Mouse (Mus musculus) CH12.LX (cell line): ENCODE measurements around the gene Alkbh8. TPM values are rescaled to one million over a fixed set of nuclear protein-coding genes. Genes with fewer than 3 reads are reported as not detected.
"Not testable (repeated sequence)": the region's sequence is repeated elsewhere in the genome, so short reads cannot be mapped to it uniquely, and the experiment has no call there.

Experiments
- DNase-seq: peaks from one replicate; pipeline ENCODE4 v3.0.0-alpha.2; 2013; ENCODE audit errors: extremely low read depth
- H3K27ac ChIP-seq: 2 replicates; pipeline ENCODE4 v1.5.1; 2012; ENCODE audit warnings: low read depth, mild to moderate bottlenecking, control low read depth, moderate library complexity; ENCODE audit not compliant: insufficient read depth
- H3K27me3 ChIP-seq: replicated peaks from 2 replicates; pipeline ENCODE3; 2012; ENCODE audit warnings: inconsistent platforms
- H3K36me3 ChIP-seq, 2 experiments: replicated peaks in 1 of 2; 2 replicates each; pipeline versions ENCODE3 to v1.6.1; 2012; ENCODE audit warnings: inconsistent platforms in 1 of 2, low read length in 1 of 2, mild to moderate bottlenecking in 1 of 2, mixed read lengths in 1 of 2, moderate library complexity in 1 of 2; ENCODE audit not compliant: control insufficient read depth in 1 of 2, insufficient read depth in 1 of 2
- H3K4me1 ChIP-seq, 2 experiments: 2 replicates each; pipeline ENCODE4 v1.6.1; 2012; ENCODE audit warnings: inconsistent platforms in 1 of 2, moderate library complexity in 1 of 2; ENCODE audit not compliant: insufficient read depth in 2 of 2, control insufficient read depth in 1 of 2
- H3K4me2 ChIP-seq: 2 replicates; pipeline ENCODE4 v1.6.1; 2012; ENCODE audit warnings: low read depth, mild to moderate bottlenecking, control low read depth; ENCODE audit not compliant: poor library complexity, insufficient read depth, severe bottlenecking
- H3K4me3 ChIP-seq, 3 experiments: fragments of 150-350 bp in 1 of 3; sonication (generic) in 1 of 3; replicated peaks in 1 of 3; 2 replicates each; pipeline versions ENCODE3 to v1.5.1; 2011 to 2012; ENCODE audit warnings: low read depth in 2 of 3, low read length in 2 of 3, mild to moderate bottlenecking in 2 of 3, moderate library complexity in 2 of 3, control low read depth in 1 of 3, improper control_type of control experiment in 1 of 3, inconsistent platforms in 1 of 3, mixed read lengths in 1 of 3; ENCODE audit not compliant: poor library complexity in 1 of 3
- H3K79me2 ChIP-seq: replicated peaks from 2 replicates; pipeline ENCODE4 v1.6.1; 2012; ENCODE audit warnings: mild to moderate bottlenecking, moderate library complexity; ENCODE audit not compliant: control insufficient read depth, poor library complexity, insufficient read depth, severe bottlenecking; ENCODE audit errors: extremely low read depth
- H3K9ac ChIP-seq: 2 replicates; pipeline ENCODE4 v1.6.1; 2012; ENCODE audit warnings: low read depth, mild to moderate bottlenecking, control low read depth, moderate library complexity; ENCODE audit not compliant: insufficient read depth
- H3K9me3 ChIP-seq: replicated peaks from 2 replicates; pipeline ENCODE3; 2012; ENCODE audit warnings: low read length, inconsistent platforms, mixed read lengths
- CHD1 ChIP-seq: IDR thresholded peaks from 2 replicates; pipeline ENCODE4 v1.6.1; 2012; ENCODE audit warnings: low read depth, low read length, improper control_type of control experiment, inconsistent platforms
- CTCF ChIP-seq, 2 experiments: IDR thresholded peaks in 1 of 2; conservative IDR thresholded peaks in 1 of 2; 2 replicates each; pipeline ENCODE4 v1.5.1; 2011 to 2012; ENCODE audit warnings: low read depth in 2 of 2, low read length in 2 of 2, improper control_type of control experiment in 1 of 2, inconsistent platforms in 1 of 2, mild to moderate bottlenecking in 1 of 2, moderate library complexity in 1 of 2
- E2F4 ChIP-seq: IDR thresholded peaks from 2 replicates; pipeline ENCODE4 v1.6.1; 2011; ENCODE audit warnings: low read depth, low read length, improper control_type of control experiment; ENCODE audit not compliant: insufficient replicate concordance
- ELF1 ChIP-seq: IDR thresholded peaks from 2 replicates; pipeline ENCODE4 v1.6.1; 2014; ENCODE audit warnings: low read depth, mild to moderate bottlenecking, inconsistent platforms, low read length, improper control_type of control experiment
- GABPA ChIP-seq: IDR thresholded peaks from 2 replicates; pipeline ENCODE4 v1.6.1; 2012; ENCODE audit warnings: low read depth, low read length, improper control_type of control experiment, inconsistent platforms; ENCODE audit not compliant: insufficient replicate concordance
- IRF4 ChIP-seq: IDR thresholded peaks from 2 replicates; pipeline ENCODE4 v1.6.1; 2014; ENCODE audit warnings: low read depth, mild to moderate bottlenecking, inconsistent platforms, low read length, improper control_type of control experiment
- JUN ChIP-seq: IDR thresholded peaks from 2 replicates; pipeline ENCODE4 v1.6.1; 2011; ENCODE audit warnings: low read depth, mild to moderate bottlenecking, low read length, improper control_type of control experiment, moderate library complexity; ENCODE audit not compliant: insufficient read depth
- KAT2A ChIP-seq: IDR thresholded peaks from 2 replicates; pipeline ENCODE4 v1.6.1; 2012; ENCODE audit warnings: low read length, improper control_type of control experiment, inconsistent platforms; ENCODE audit not compliant: insufficient replicate concordance
- MAX ChIP-seq: IDR thresholded peaks from 2 replicates; pipeline ENCODE4 v1.6.1; 2011; ENCODE audit warnings: low read length, improper control_type of control experiment
- MAZ ChIP-seq: IDR thresholded peaks from 2 replicates; pipeline ENCODE4 v1.6.1; 2012; ENCODE audit warnings: low read depth, mild to moderate bottlenecking, inconsistent platforms, low read length, improper control_type of control experiment, moderate library complexity
- MXI1 ChIP-seq: IDR thresholded peaks from 2 replicates; pipeline ENCODE4 v1.6.1; 2011; ENCODE audit warnings: mild to moderate bottlenecking, low read depth, low read length, improper control_type of control experiment
- NRF1 ChIP-seq: IDR thresholded peaks from 2 replicates; pipeline ENCODE4 v1.6.1; 2014; ENCODE audit warnings: low read depth, mild to moderate bottlenecking, inconsistent platforms, low read length, improper control_type of control experiment, moderate library complexity
- PAX5 ChIP-seq: IDR thresholded peaks from 2 replicates; pipeline ENCODE4 v1.6.1; 2012; ENCODE audit warnings: low read length, inconsistent platforms, mixed read lengths
- POLR2A ChIP-seq: IDR thresholded peaks from 2 replicates; pipeline ENCODE4 v1.6.1; 2011; ENCODE audit warnings: low read depth, mild to moderate bottlenecking, improper control_type of control experiment, low read length
- POLR2AphosphoS2 ChIP-seq: IDR thresholded peaks from 2 replicates; pipeline ENCODE4 v1.6.1; 2011; ENCODE audit warnings: low read depth, low read length, improper control_type of control experiment
- RAD21 ChIP-seq: IDR thresholded peaks from 2 replicates; pipeline ENCODE4 v1.6.1; 2011; ENCODE audit warnings: low read depth, mild to moderate bottlenecking, low read length, improper control_type of control experiment, moderate library complexity
- RCOR1 ChIP-seq: conservative IDR thresholded peaks from 2 replicates; pipeline ENCODE4 v1.6.1; 2012; ENCODE audit warnings: low read depth, mild to moderate bottlenecking, inconsistent platforms, low read length, improper control_type of control experiment
- SIN3A ChIP-seq: IDR thresholded peaks from 2 replicates; pipeline ENCODE4 v1.6.1; 2012; ENCODE audit warnings: low read length, improper control_type of control experiment, inconsistent platforms
- SMC3 ChIP-seq: IDR thresholded peaks from 2 replicates; pipeline ENCODE4 v1.6.1; 2011; ENCODE audit warnings: low read depth, low read length, improper control_type of control experiment
- TBP ChIP-seq: conservative IDR thresholded peaks from 2 replicates; pipeline ENCODE4 v1.6.1; 2011; ENCODE audit warnings: low read depth, low read length, improper control_type of control experiment
- TCF12 ChIP-seq: IDR thresholded peaks from 2 replicates; pipeline ENCODE4 v1.6.1; 2014; ENCODE audit warnings: low read depth, mild to moderate bottlenecking, inconsistent platforms, low read length, improper control_type of control experiment
- UBTF ChIP-seq: IDR thresholded peaks from 2 replicates; pipeline ENCODE4 v1.6.1; 2012; ENCODE audit warnings: low read depth, mild to moderate bottlenecking, inconsistent platforms, low read length, improper control_type of control experiment, moderate library complexity
- ZC3H11A ChIP-seq: IDR thresholded peaks from 2 replicates; pipeline ENCODE4 v1.6.1; 2012; ENCODE audit warnings: low read depth, mild to moderate bottlenecking, inconsistent platforms, low read length, improper control_type of control experiment
- ZNF384 ChIP-seq: IDR thresholded peaks from 2 replicates; pipeline ENCODE4 v1.6.1; 2012; ENCODE audit warnings: low read depth, low read length, improper control_type of control experiment, inconsistent platforms
- dilution Hi-C: fragments of 300-500 bp; cut with MboI; formaldehyde crosslinking; loops from 2 replicates; pipeline ENCODE4 v1.14.3; 2020; ENCODE audit warnings: low sequenced_read_pairs; ENCODE audit not compliant: extremely low pct_unique_long_range_greater_than_20kb, extremely low pct_ligation_motif_present
- in situ Hi-C: fragments of 300-500 bp; cut with MboI; formaldehyde crosslinking; loops from 3 replicates; pipeline ENCODE4 v1.14.3; 2019; ENCODE audit warnings: low sequenced_read_pairs, low pct_ligation_motif_present, low pct_unique_long_range_greater_than_20kb, mixed read lengths
- polyA plus RNA-seq: library from polyadenylated mRNA; unstranded; fragments of >175 nt; gene quantifications from 2 replicates; pipeline ENCODE4 v1.2.1, GENCODE M21; 2012; ENCODE audit warnings: low read depth; ENCODE audit not compliant: insufficient read length
- total RNA-seq, 2 experiments: library from RNA; depleted of rRNA; stranded (reverse); fragments of 300-350 nt in 1 of 2; fragments of >200 nt in 1 of 2; gene quantifications; 2 replicates each; pipeline ENCODE4 v1.2.3; 2012 to 2014

The Alkbh8 gene
- total and polyA plus RNA-seq, 3 experiments: 10.1 to 13.9 (median 12.0) TPM

- TF ChIP-seq KAT2A (peak; percentile 83; the same call in 1 of the 2 replicates), IRF4 (peak; percentile 45; the same call in 1 of the 2 replicates), CTCF (conservative IDR thresholded peaks at IDR 0.05 in 1 of 2, IDR thresholded peaks at IDR 0.05 in 1 of 2; ENCODE audit: low read depth in 2 of 2, low read length in 2 of 2) (peak; percentile 53 to 67), ELF1 (0 out of 2 replicates have a peak, but pooled peaks have one; percentile 49), NRF1 (peak; percentile 76), CHD1 (no peak; the same call in 1 of the 2 replicates), ZC3H11A (no peak), TCF12 (peak; percentile 85), JUN (no peak), SIN3A (peak; percentile 80; the same call in 1 of the 2 replicates), POLR2AphosphoS2 (peak; percentile 83; the same call in 1 of the 2 replicates), ZNF384 (peak; percentile 65), POLR2A (peak; percentile 82), RCOR1 (no peak), MXI1 (peak; percentile 89), SMC3 (peak; percentile 11; the same call in 1 of the 2 replicates), RAD21 (peak; percentile 4), MAZ (no peak), UBTF (no peak), MAX (peak; percentile 94), TBP (peak; percentile 92), GABPA (no peak)
These were observed 68.6 kb downstream of the Alkbh8 start, which contains the start of gene Cwf19l2 (continued) for GRCm38 (mm10) chr9:3403251-3404208.

- peaks cover 18% of the 10 kb centered on the region for H3K79me2 ChIP-seq
- DNase-seq: peak; percentile 60
- dilution Hi-C loops: no loop called here
- H3K4me3 ChIP-seq: peak overlapping the region; percentile 69 to 75 (median 72)
- H3K4me2 ChIP-seq: peak overlapping the region; percentile 78
- H3K27ac ChIP-seq: no peak overlapping the region
- H3K9me3 ChIP-seq: no peaks in the 10 kb centered on the region
- no peak for TF ChIP-seq CTCF (conservative IDR thresholded peaks at IDR 0.05 in 1 of 2, IDR thresholded peaks at IDR 0.05 in 1 of 2; ENCODE audit: low read depth in 2 of 2, low read length in 2 of 2)
- no peak for TF ChIP-seq IRF4
- no peak for TF ChIP-seq E2F4
- TF ChIP-seq PAX5: no peak
- TF ChIP-seq RAD21: no peak
- peaks cover 3 to 25% of the 10 kb centered on the region in 2 experiments; a peak in 3 of 4 replicates for H3K4me1 ChIP-seq
- in situ Hi-C loops: no loop called here
- H3K9ac ChIP-seq: peak overlapping the region; percentile 97
- no peaks in the 10 kb centered on the region for H3K27me3 ChIP-seq
- H3K36me3 ChIP-seq: peaks cover 0 to 2% of the 10 kb centered on the region in 2 experiments
These were observed 69.4 kb downstream of the Alkbh8 start for GRCm38 (mm10) chr9:3404372-3404771.

GRCm38 (mm10) chr9:3439555-3440300, 104.8 kb downstream of the Alkbh8 start:
- H3K4me2 ChIP-seq, dilution Hi-C loops: not testable (repeated sequence)

More at GRCm38 (mm10) chr9:3439555-3440300, 104.8 kb downstream of the Alkbh8 start:
- H3K4me3 ChIP-seq, H3K9me3 ChIP-seq, H3K4me1 ChIP-seq, H3K9ac ChIP-seq, in situ Hi-C loops, DNase-seq, H3K27me3 ChIP-seq, H3K27ac ChIP-seq, H3K79me2 ChIP-seq: not testable (repeated sequence)
- peaks cover 2 to 18% of the 10 kb centered on the region in 2 experiments for H3K36me3 ChIP-seq
